ENCODE assay signal across 7 mouse cellular contexts in the genomic region with DNA sequence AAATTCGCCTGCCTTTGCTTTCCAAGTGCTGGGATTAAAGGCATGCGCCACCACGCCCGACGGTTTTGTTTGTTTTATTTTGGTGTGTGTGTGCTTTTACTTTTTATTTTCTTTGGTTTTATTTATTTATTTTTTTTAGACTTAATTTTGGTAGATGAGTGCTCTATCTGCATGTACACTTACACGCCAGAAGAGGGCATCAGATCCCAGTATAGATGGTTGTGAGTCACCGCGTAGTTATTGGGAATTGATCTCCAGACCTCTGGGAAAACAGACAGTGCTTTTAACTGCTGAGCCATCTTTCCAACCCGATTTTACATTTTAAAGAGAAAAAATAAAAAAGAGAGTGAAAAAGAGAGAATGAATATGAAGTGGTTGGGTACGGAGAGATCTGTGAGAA. TPM values are rescaled to one million over a fixed set of nuclear protein-coding genes. Genes with fewer than 3 reads are reported as not detected.
A peak's percentile ranks its signal among the peaks of the same experiment; 100 is the strongest.
DNase-seq lines count a peak whose midpoint lies in the region; ATAC-seq and TF ChIP-seq lines count a peak whose summit lies in the region.

No protein-coding gene starts in this region.

- H3K9ac ChIP-seq in intestine, postnatal 0 days (ENCODE audit: low read depth, low read length), result no peak overlapping the region
- no peak overlapping the region for H3K9ac ChIP-seq in intestine, embryonic 16.5 days (ENCODE audit: low read depth, low read length)
- no peak overlapping the region for H3K9ac ChIP-seq in kidney, postnatal 0 days (ENCODE audit: low read depth, low read length)

- peak; percentile 2 to 4 for DNase-seq in B cell, adult 2 months
- peak; percentile 22 for DNase-seq in Muller cell, postnatal 12 days (ENCODE audit: inconsistent ontology term)
- DNase-seq in kidney, postnatal 0 days (ENCODE audit: low spot score), result peak; percentile 69
- DNase-seq in layer of hippocampus, adult 11-12 months (ENCODE audit: low spot score), result no peak
- no peak for DNase-seq in gastrocnemius, postnatal 14 days

- intact Hi-C loops in gastrocnemius, postnatal 14 days (cut with DNase I; ENCODE audit: low total_unique reads), result no loop called here

- no peaks in the 10 kb centered on the region for H3K9me3 ChIP-seq in intestine, postnatal 0 days (ENCODE audit: control insufficient read depth)
- no peaks in the 10 kb centered on the region for H3K9me3 ChIP-seq in intestine, embryonic 16.5 days (ENCODE audit: control insufficient read depth, low read length)
- no peaks in the 10 kb centered on the region for H3K9me3 ChIP-seq in kidney, postnatal 0 days (replicated peaks; ENCODE audit: low read length)

- no peak overlapping the region for H3K4me3 ChIP-seq in intestine, postnatal 0 days (ENCODE audit: low read depth, low read length)
- H3K4me3 ChIP-seq in intestine, embryonic 16.5 days (ENCODE audit: low read length), result no peak overlapping the region
- no peak overlapping the region for H3K4me3 ChIP-seq in kidney, postnatal 0 days (replicated peaks; ENCODE audit: low read depth, low read length)

- no peak overlapping the region for H3K4me2 ChIP-seq in intestine, postnatal 0 days (replicated peaks; ENCODE audit: low read depth)
- no peak overlapping the region for H3K4me2 ChIP-seq in intestine, embryonic 16.5 days (ENCODE audit: low read depth, low read length)
- H3K4me2 ChIP-seq in kidney, postnatal 0 days (ENCODE audit: low read length), result no peak overlapping the region

- TF ChIP-seq CTCF in intestine, postnatal 0 days (IDR thresholded peaks at IDR 0.05; ENCODE audit: low read depth), result peak; percentile 59
- peak; percentile 67 for TF ChIP-seq CTCF in kidney, postnatal 0 days (IDR thresholded peaks at IDR 0.05; ENCODE audit: low read depth)

- 36% methylated on average over 10 of the region's 10 CpGs for WGBS in intestine, postnatal 0 days
- WGBS in intestine, embryonic 16.5 days, result 31% methylated on average over 10 of the region's 10 CpGs
- WGBS in kidney, postnatal 0 days, result 35% methylated on average over 10 of the region's 10 CpGs

- H3K27me3 ChIP-seq in intestine, postnatal 0 days (replicated peaks; ENCODE audit: control insufficient read depth, insufficient read depth, low read length), result no peaks in the 10 kb centered on the region
- H3K27me3 ChIP-seq in intestine, embryonic 16.5 days (replicated peaks; ENCODE audit: control insufficient read depth, insufficient read depth, low read length), result no peaks in the 10 kb centered on the region
- H3K27me3 ChIP-seq in kidney, postnatal 0 days (ENCODE audit: insufficient read depth, low read length), result no peaks in the 10 kb centered on the region

- H3K4me1 ChIP-seq in intestine, postnatal 0 days (replicated peaks; ENCODE audit: control insufficient read depth, insufficient read depth, low read length), result no peaks in the 10 kb centered on the region
- H3K4me1 ChIP-seq in intestine, embryonic 16.5 days (ENCODE audit: control insufficient read depth, insufficient read depth, low read length), result no peaks in the 10 kb centered on the region
- no peaks in the 10 kb centered on the region for H3K4me1 ChIP-seq in kidney, postnatal 0 days (replicated peaks; ENCODE audit: insufficient read depth, low read length)

- H3K36me3 ChIP-seq in intestine, postnatal 0 days (ENCODE audit: control insufficient read depth, insufficient read depth), result no peaks in the 10 kb centered on the region
- H3K36me3 ChIP-seq in intestine, embryonic 16.5 days (ENCODE audit: control insufficient read depth, insufficient read depth, low read length), result no peaks in the 10 kb centered on the region
- no peaks in the 10 kb centered on the region for H3K36me3 ChIP-seq in kidney, postnatal 0 days (ENCODE audit: insufficient read depth, low read length)

- no peak for ATAC-seq in intestine, postnatal 0 days
- ATAC-seq in intestine, embryonic 16.5 days, result no peak
- ATAC-seq in kidney, postnatal 0 days (replicated peaks; ENCODE audit: low FRiP score, low read depth), result no peak

- no peak overlapping the region for H3K27ac ChIP-seq in intestine, postnatal 0 days (ENCODE audit: low read depth, low read length)
- H3K27ac ChIP-seq in intestine, embryonic 16.5 days (ENCODE audit: low read length), result no peak overlapping the region
- no peak overlapping the region for H3K27ac ChIP-seq in kidney, postnatal 0 days

RNA-seq across cellular contexts. Expression of a gene that starts 36.4 kb away (rescaled TPM):
- 13.0 and 13.5 TPM in 2 replicates for polyA plus RNA-seq in intestine, postnatal 0 days (2015; fragmentation: Nextera tagmentation; extraction: Ambion mirVana)
- 26.3 and 32.6 TPM in 2 replicates for polyA plus RNA-seq in intestine, embryonic 16.5 days (2015; fragmentation: Nextera tagmentation; extraction: Ambion mirVana)
- 30.8 and 33.7 TPM in 2 replicates for polyA plus RNA-seq in kidney, postnatal 0 days (2015; fragmentation: Nextera tagmentation; extraction: Ambion mirVana)
- total RNA-seq in gastrocnemius, postnatal 14 days (2021), result 1 to 10 TPM; 8.7 to 9.7 TPM

Comparison
In these comparisons a context has a peak if more than half of its experiments do, and no peak if none do; other contexts are left out.
1. DNase-seq: peak in B cell, adult 2 months (2 of 2), Muller cell, postnatal 12 days (single experiment) and kidney, postnatal 0 days (single experiment); none in layer of hippocampus, adult 11-12 months (single experiment) and gastrocnemius, postnatal 14 days (single experiment).